Mouse (Mus musculus): Measurements from ENCODE around the gene Dgat2.

DNA sequence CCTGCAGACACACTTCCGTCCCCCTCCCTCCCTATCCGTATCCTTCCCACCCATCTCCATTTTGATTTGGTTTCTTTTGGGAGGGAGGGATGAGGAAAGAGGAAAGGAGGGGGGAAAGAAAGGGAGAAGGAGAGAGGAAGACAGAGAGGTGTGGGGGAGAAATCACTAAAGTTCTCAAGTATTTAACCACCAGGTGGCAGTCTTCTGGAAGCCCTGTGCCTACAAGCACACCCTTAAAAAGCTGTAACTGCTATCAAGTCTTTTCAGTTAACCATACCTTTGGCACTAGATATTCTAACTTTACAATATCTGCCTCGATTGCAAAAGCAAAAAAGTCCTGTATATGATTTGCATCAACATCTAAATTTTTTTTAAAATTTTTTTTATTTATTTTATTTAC, 75.0 kb downstream of the Dgat2 start:
- TF ChIP-seq CTCF (IDR thresholded peaks at IDR 0.05; ENCODE audit: borderline replicate concordance, extremely low read depth, insufficient read depth, insufficient read length), result peak; percentile 63; the same call in 1 of the 2 replicates
- TF ChIP-seq POLR2A (IDR thresholded peaks at IDR 0.05; ENCODE audit: borderline replicate concordance, extremely low read depth, insufficient read depth, insufficient read length, poor library complexity, severe bottlenecking), result no peak

Data from brain, embryonic 14.5 days (tissue).